Mouse (Mus musculus) myocyte (in vitro differentiated cells): ENCODE results near the gene Ppm1e. TPM values are rescaled to one million over a fixed set of nuclear protein-coding genes. Genes with fewer than 3 reads are reported as not detected.
"Not testable (repeated sequence)": the region's sequence is repeated elsewhere in the genome, so short reads cannot be mapped to it uniquely, and the experiment has no call there.

Source experiments
- H3K27me3 ChIP-seq: one replicate; pipeline ENCODE4 v1.6.1; 2011; ENCODE audit not compliant: control insufficient read depth, insufficient read depth, insufficient read length
- H3K36me3 ChIP-seq: one replicate; pipeline ENCODE4 v1.6.1; 2011; ENCODE audit not compliant: control insufficient read depth, insufficient read depth
- H3K4me2 ChIP-seq: one replicate; pipeline ENCODE4 v1.6.1; 2011; ENCODE audit warnings: low read depth, control low read depth
- H3K4me3 ChIP-seq: one replicate; pipeline ENCODE4 v1.5.1; 2011; ENCODE audit warnings: mild to moderate bottlenecking, control low read depth, moderate library complexity
- H3K79me2 ChIP-seq: one replicate; pipeline ENCODE4 v1.6.1; 2011; ENCODE audit not compliant: control insufficient read depth, insufficient read depth
- H3ac ChIP-seq: one replicate; pipeline ENCODE4 v1.6.1; 2011; ENCODE audit not compliant: control insufficient read depth, insufficient read length
- CEBPB ChIP-seq: IDR thresholded peaks from 2 replicates; pipeline ENCODE4 v1.6.1; 2011; ENCODE audit warnings: mild to moderate bottlenecking, moderate library complexity; ENCODE audit not compliant: poor library complexity, insufficient read depth, severe bottlenecking
- E2F4 ChIP-seq: IDR thresholded peaks from one replicate; pipeline ENCODE4 v1.6.1; 2011; ENCODE audit warnings: mild to moderate bottlenecking, control low read depth, moderate library complexity; ENCODE audit not compliant: insufficient read depth
- MAX ChIP-seq: IDR thresholded peaks from one replicate; pipeline ENCODE4 v1.6.1; 2011; ENCODE audit warnings: low read depth, mild to moderate bottlenecking, control low read depth
- MYOD1 ChIP-seq, 3 experiments: IDR thresholded peaks; one replicate each; pipeline ENCODE4 v1.6.1; 2011; ENCODE audit warnings: control low read depth in 2 of 3, low read depth in 2 of 3, mild to moderate bottlenecking in 2 of 3, moderate library complexity in 1 of 3; ENCODE audit not compliant: insufficient read length in 2 of 3, control insufficient read depth in 1 of 3
- MYOG ChIP-seq, 3 experiments: IDR thresholded peaks; one replicate each; pipeline ENCODE4 v1.6.1; 2011; ENCODE audit warnings: control low read depth in 2 of 3, low read depth in 2 of 3, mild to moderate bottlenecking in 2 of 3; ENCODE audit not compliant: insufficient read length in 2 of 3, control insufficient read depth in 1 of 3, insufficient read depth in 1 of 3
- POLR2A ChIP-seq: IDR thresholded peaks from one replicate; pipeline ENCODE4 v1.6.1; 2011; ENCODE audit warnings: low read depth, mild to moderate bottlenecking, control low read depth, moderate library complexity; ENCODE audit not compliant: insufficient read length
- POLR2AphosphoS2 ChIP-seq: IDR thresholded peaks from one replicate; pipeline ENCODE4 v1.6.1; 2011; ENCODE audit warnings: low read depth, control low read depth; ENCODE audit not compliant: insufficient read length
- REST ChIP-seq: IDR thresholded peaks from one replicate; pipeline ENCODE4 v1.6.1; 2011; ENCODE audit warnings: mild to moderate bottlenecking, control low read depth, moderate library complexity; ENCODE audit not compliant: insufficient read depth, insufficient read length
- SRF ChIP-seq: IDR thresholded peaks from one replicate; pipeline ENCODE4 v1.6.1; 2011; ENCODE audit warnings: low read depth; ENCODE audit not compliant: control insufficient read depth, insufficient read length
- TCF12 ChIP-seq: IDR thresholded peaks from one replicate; pipeline ENCODE4 v1.6.1; 2011; ENCODE audit warnings: mild to moderate bottlenecking, control low read depth; ENCODE audit not compliant: poor library complexity, insufficient read depth, severe bottlenecking
- TCF3 ChIP-seq: IDR thresholded peaks from one replicate; pipeline ENCODE4 v1.6.1; 2011; ENCODE audit warnings: low read depth, control low read depth; ENCODE audit not compliant: insufficient read length
- USF1 ChIP-seq: IDR thresholded peaks from one replicate; pipeline ENCODE4 v1.6.1; 2011; ENCODE audit warnings: low read depth, mild to moderate bottlenecking, control low read depth, moderate library complexity
- polyA plus RNA-seq: library from polyadenylated mRNA; unstranded; fragments of >200 nt; fragmentation: generic; extraction: Trizol; gene quantifications from one replicate; pipeline ENCODE4 v1.2.1, GENCODE M21; 2012; ENCODE audit warnings: missing spikeins

Ppm1e gene
- polyA plus RNA-seq, 1 experiment = 1.4 TPM

- Histone ChIP-seq H3K27me3 (no peaks in the 10 kb centered on the region), H3K4me3 (no peak overlapping the region), H3K79me2 (no peaks in the 10 kb centered on the region), H3ac (no peak overlapping the region), H3K36me3 (no peaks in the 10 kb centered on the region), H3K4me2 (no peak overlapping the region)
- TF ChIP-seq REST (no peak), SRF (no peak), TCF12 (no peak), POLR2A (no peak), USF1 (no peak), MAX (no peak), TCF3 (no peak)
Observed at GRCm38 (mm10) chr11:87270446-87270845, 88.4 kb downstream of the Ppm1e start.

- H3K4me2 ChIP-seq = no peak overlapping the region
- H3K27me3 ChIP-seq = no peaks in the 10 kb centered on the region
- H3K36me3 ChIP-seq = no peaks in the 10 kb centered on the region
- H3K4me3 ChIP-seq = no peak overlapping the region
- no peak for TF ChIP-seq TCF12
- TF ChIP-seq TCF3 = no peak
- TF ChIP-seq POLR2A = no peak
- no peak for TF ChIP-seq MYOG (IDR thresholded peaks at IDR 0.05; ENCODE audit: control insufficient read depth in 1 of 3, insufficient read depth in 1 of 3, insufficient read length in 2 of 3, low read depth in 2 of 3)
- no peaks in the 10 kb centered on the region for H3K79me2 ChIP-seq
- no peak overlapping the region for H3ac ChIP-seq
Observed at GRCm38 (mm10) chr11:87268803-87269202, 90.0 kb downstream of the Ppm1e start.

DNA sequence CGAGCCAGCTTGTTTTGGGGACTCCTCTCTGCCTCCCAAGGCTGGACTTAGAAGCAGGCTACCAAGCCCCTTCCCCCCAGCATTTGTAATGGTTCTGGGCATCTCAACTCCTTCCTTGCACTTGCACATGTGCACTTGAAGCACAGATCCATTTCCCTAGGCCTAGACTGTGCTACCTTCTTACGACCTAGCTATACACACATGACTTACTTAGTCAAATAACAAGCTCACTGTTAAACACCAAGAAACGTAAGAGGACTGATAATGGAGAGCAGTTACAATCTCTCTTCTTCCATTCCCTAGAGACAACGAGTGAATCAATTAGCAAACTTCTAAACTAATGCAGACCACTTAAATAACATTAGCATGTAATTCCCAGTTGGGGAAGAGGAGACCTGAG lies 92.6 kb downstream of the Ppm1e start:
- H3K4me2 ChIP-seq = no peak overlapping the region
- TF ChIP-seq POLR2A (no peak), USF1 (no peak)
- H3K79me2 ChIP-seq = no peaks in the 10 kb centered on the region
- no peak overlapping the region for H3K4me3 ChIP-seq
- no peaks in the 10 kb centered on the region for H3K36me3 ChIP-seq
- H3K27me3 ChIP-seq = no peaks in the 10 kb centered on the region
- no peak overlapping the region for H3ac ChIP-seq

- Histone ChIP-seq H3K4me3 (no peak overlapping the region), H3K79me2 (no peaks in the 10 kb centered on the region), H3K4me2 (no peak overlapping the region), H3ac (no peak overlapping the region), H3K36me3 (no peaks in the 10 kb centered on the region), H3K27me3 (no peaks in the 10 kb centered on the region)
- TF ChIP-seq CEBPB (no peak), MAX (no peak), REST (no peak), MYOG (IDR thresholded peaks at IDR 0.05; ENCODE audit: control insufficient read depth in 1 of 3, insufficient read depth in 1 of 3, insufficient read length in 2 of 3, low read depth in 2 of 3) (no peak), TCF3 (no peak), SRF (no peak), E2F4 (no peak), POLR2A (no peak), MYOD1 (IDR thresholded peaks at IDR 0.05; ENCODE audit: control insufficient read depth in 1 of 3, insufficient read length in 2 of 3, low read depth in 2 of 3) (no peak), TCF12 (no peak), POLR2AphosphoS2 (no peak), USF1 (no peak)
Observed at GRCm38 (mm10) chr11:87263946-87264345, 94.9 kb downstream of the Ppm1e start.

DNA sequence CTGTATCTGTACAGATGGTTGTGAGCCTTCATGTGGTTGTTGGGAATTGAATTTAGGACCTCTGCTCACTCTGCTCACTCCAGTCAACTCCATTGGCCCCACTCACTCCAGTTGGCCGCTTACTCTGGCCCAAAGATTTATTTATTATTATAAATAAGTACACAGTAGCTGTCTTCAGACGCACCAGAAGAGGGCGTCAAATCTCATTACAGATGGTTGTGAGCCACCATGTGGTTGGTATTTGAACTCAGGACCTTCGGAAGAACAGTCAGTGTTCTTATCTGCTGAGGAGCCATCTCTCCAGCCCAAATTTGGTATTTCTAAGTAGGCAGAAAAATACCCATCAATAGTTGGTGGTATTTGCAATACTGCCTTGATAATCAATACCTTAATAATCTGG lies 97.1 kb downstream of the Ppm1e start:
- not testable (repeated sequence) for H3K36me3 ChIP-seq, H3ac ChIP-seq, H3K4me2 ChIP-seq, H3K4me3 ChIP-seq, H3K79me2 ChIP-seq, H3K27me3 ChIP-seq

DNA sequence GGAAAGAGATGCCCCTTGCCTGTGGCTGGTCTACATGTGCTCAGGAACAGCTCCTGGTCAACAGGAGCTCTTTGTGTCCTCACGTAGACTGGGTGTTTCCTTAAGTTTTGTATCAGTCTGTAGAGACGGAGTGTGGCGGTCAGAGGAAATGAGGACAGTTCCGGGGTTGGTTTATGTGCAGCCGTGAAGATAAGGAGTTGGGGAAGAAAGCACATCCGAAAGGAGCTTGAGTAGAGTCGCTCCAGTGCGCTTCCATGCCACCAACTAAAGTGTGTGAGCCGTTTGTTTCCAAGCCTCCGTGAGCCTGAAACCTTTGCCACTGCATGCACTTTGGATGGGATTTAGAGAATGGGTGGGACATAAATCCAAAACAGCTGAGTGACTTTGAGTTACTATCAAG lies 99.0 kb downstream of the Ppm1e start:
- Histone ChIP-seq H3K4me2 (no peak overlapping the region), H3K36me3 (no peaks in the 10 kb centered on the region), H3K79me2 (no peaks in the 10 kb centered on the region), H3ac (no peak overlapping the region), H3K4me3 (no peak overlapping the region), H3K27me3 (no peaks in the 10 kb centered on the region)
- TF ChIP-seq E2F4 (no peak), REST (no peak), MYOD1 (IDR thresholded peaks at IDR 0.05; ENCODE audit: control insufficient read depth in 1 of 3, insufficient read length in 2 of 3, low read depth in 2 of 3) (no peak), TCF12 (no peak), POLR2A (no peak), MAX (no peak), TCF3 (no peak), POLR2AphosphoS2 (no peak), CEBPB (no peak)
